Mouse (Mus musculus): Measurements from ENCODE around the gene Mvb12b. TPM values are rescaled to one million over a fixed set of nuclear protein-coding genes. Genes with fewer than 3 reads are reported as not detected.

The Mvb12b gene
- polyA plus RNA-seq (2015; fragmentation: Nextera tagmentation; extraction: Ambion mirVana) = 67.0 and 69.2 TPM in 2 replicates

GRCm38 (mm10) chr2:33887328-33888099, at the start of gene Mvb12b:
Gene Mvb12b, minus strand, starts transcription at chr2:33887946.
- H3K4me2 ChIP-seq = peak within 1 kb of the TSS; percentile 88
- peaks cover 42% of the 10 kb centered on the region for H3K4me1 ChIP-seq
- under 1% methylated on average over 65 of the region's 67 CpGs for WGBS
- H3K27ac ChIP-seq = peak within 1 kb of the TSS; percentile 99
- no peaks in the 10 kb centered on the region for H3K27me3 ChIP-seq (replicated peaks)
- no peaks in the 10 kb centered on the region for H3K36me3 ChIP-seq (replicated peaks)
- H3K4me3 ChIP-seq = peak within 1 kb of the TSS; percentile 84
- ATAC-seq (replicated peaks) = peak; percentile 75
- no peaks in the 10 kb centered on the region for H3K9me3 ChIP-seq
- H3K9ac ChIP-seq = peak within 1 kb of the TSS; percentile 98

- peak overlapping the region; percentile 56; the same call in 1 of the 2 replicates for H3K27ac ChIP-seq
- no peak overlapping the region for H3K4me3 ChIP-seq
- WGBS = 21% methylated on average over 9 of the region's 9 CpGs
- H3K4me2 ChIP-seq = no peak overlapping the region
- no peak for ATAC-seq (replicated peaks)
- no peaks in the 10 kb centered on the region for H3K36me3 ChIP-seq (replicated peaks)
- H3K27me3 ChIP-seq (replicated peaks) = no peaks in the 10 kb centered on the region
- peaks cover 9% of the 10 kb centered on the region; the same call in 1 of the 2 replicates for H3K4me1 ChIP-seq
- no peaks in the 10 kb centered on the region for H3K9me3 ChIP-seq
- no peak overlapping the region for H3K9ac ChIP-seq
Measured at GRCm38 (mm10) chr2:33935756-33936155, 48.0 kb upstream of the Mvb12b start.

GRCm38 (mm10) chr2:33933606-33934510, 46.1 kb upstream of the Mvb12b start:
- ATAC-seq (replicated peaks) = peak; percentile 62
- Histone ChIP-seq H3K9ac (no peak overlapping the region), H3K9me3 (no peaks in the 10 kb centered on the region), H3K27me3 (replicated peaks) (no peaks in the 10 kb centered on the region), H3K27ac (no peak overlapping the region), H3K4me3 (no peak overlapping the region), H3K4me2 (no peak overlapping the region), H3K4me1 (peaks cover 9% of the 10 kb centered on the region; the same call in 1 of the 2 replicates), H3K36me3 (replicated peaks) (no peaks in the 10 kb centered on the region)
- 59% methylated on average over 10 of the region's 10 CpGs for WGBS

DNA sequence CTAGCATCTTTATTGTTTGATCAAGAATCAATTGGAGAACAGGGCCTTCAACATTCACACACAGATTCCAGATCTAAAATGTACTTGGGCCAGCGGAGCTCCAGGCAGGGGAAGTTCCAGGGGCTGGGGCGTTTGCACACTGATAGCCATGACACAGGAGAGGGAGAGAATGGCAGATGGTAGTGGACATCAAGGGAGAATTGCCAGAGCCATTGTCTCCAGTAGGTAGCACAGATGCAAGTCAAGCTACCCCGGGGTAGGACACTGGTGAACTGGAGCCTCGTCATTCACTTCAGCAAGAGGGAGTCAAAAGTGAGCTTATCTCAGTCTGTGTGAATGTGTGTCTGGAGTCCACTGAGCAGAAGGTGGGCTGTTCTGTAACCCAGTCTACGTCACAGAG, 43.4 kb upstream of the Mvb12b start:
- Histone ChIP-seq H3K27me3 (replicated peaks) (no peaks in the 10 kb centered on the region), H3K27ac (no peak overlapping the region), H3K4me1 (peaks cover 9% of the 10 kb centered on the region; the same call in 1 of the 2 replicates), H3K9me3 (no peaks in the 10 kb centered on the region), H3K4me3 (no peak overlapping the region), H3K4me2 (no peak overlapping the region), H3K9ac (no peak overlapping the region), H3K36me3 (replicated peaks) (no peaks in the 10 kb centered on the region)
- ATAC-seq (replicated peaks) = no peak
- 74% methylated on average over 5 of the region's 5 CpGs for WGBS

GRCm38 (mm10) chr2:33925288-33925687, 37.5 kb upstream of the Mvb12b start:
- ATAC-seq (replicated peaks) = no peak
- H3K9me3 ChIP-seq = no peaks in the 10 kb centered on the region
- H3K4me1 ChIP-seq = peaks cover 4% of the 10 kb centered on the region; the same call in 1 of the 2 replicates
- H3K36me3 ChIP-seq (replicated peaks) = no peaks in the 10 kb centered on the region
- 79% methylated on average over 5 of the region's 5 CpGs for WGBS
- no peak overlapping the region for H3K9ac ChIP-seq
- no peak overlapping the region for H3K4me3 ChIP-seq
- H3K4me2 ChIP-seq = no peak overlapping the region
- H3K27me3 ChIP-seq (replicated peaks) = no peaks in the 10 kb centered on the region
- H3K27ac ChIP-seq = no peak overlapping the region

DNA sequence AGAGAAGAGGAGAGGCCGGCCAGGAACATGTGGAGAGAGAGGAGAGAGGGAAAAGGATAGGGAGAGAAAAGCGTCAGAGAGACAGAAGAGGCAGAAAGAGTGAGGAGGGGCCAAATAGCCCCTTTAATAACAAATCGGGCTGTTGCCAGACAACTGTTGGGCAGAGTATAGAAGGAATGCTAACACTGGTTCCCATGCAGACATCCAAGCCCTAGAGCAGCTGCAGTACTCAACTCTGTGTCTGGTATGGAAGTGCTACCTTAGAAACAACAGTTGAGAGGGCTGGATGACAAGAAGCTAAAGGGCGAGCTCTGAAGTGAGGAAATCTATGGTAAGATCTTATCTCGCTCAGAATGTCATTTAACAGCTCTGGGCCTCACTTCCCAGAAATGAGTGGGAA, 35.7 kb upstream of the Mvb12b start:
- no peak overlapping the region for H3K4me3 ChIP-seq
- no peak overlapping the region for H3K4me2 ChIP-seq
- ATAC-seq (replicated peaks) = no peak
- H3K27me3 ChIP-seq (replicated peaks) = no peaks in the 10 kb centered on the region
- H3K36me3 ChIP-seq (replicated peaks) = no peaks in the 10 kb centered on the region
- H3K4me1 ChIP-seq = peaks cover 10% of the 10 kb centered on the region
- 69% methylated on average over 5 of the region's 5 CpGs for WGBS
- no peak overlapping the region for H3K9ac ChIP-seq
- no peaks in the 10 kb centered on the region for H3K9me3 ChIP-seq
- H3K27ac ChIP-seq = no peak overlapping the region

GRCm38 (mm10) chr2:33922466-33922865, 34.7 kb upstream of the Mvb12b start:
- 81% methylated on average over 2 of the region's 2 CpGs for WGBS
- H3K4me1 ChIP-seq = peaks cover 10% of the 10 kb centered on the region
- H3K27me3 ChIP-seq (replicated peaks) = no peaks in the 10 kb centered on the region
- no peak overlapping the region for H3K27ac ChIP-seq
- no peak overlapping the region for H3K4me2 ChIP-seq
- H3K9ac ChIP-seq = no peak overlapping the region
- H3K36me3 ChIP-seq (replicated peaks) = no peaks in the 10 kb centered on the region
- H3K4me3 ChIP-seq = no peak overlapping the region
- ATAC-seq (replicated peaks) = no peak
- no peaks in the 10 kb centered on the region for H3K9me3 ChIP-seq

GRCm38 (mm10) chr2:33919934-33920615, 32.3 kb upstream of the Mvb12b start:
- Histone ChIP-seq H3K27ac (no peak overlapping the region), H3K36me3 (replicated peaks) (no peaks in the 10 kb centered on the region), H3K9ac (no peak overlapping the region), H3K9me3 (no peaks in the 10 kb centered on the region), H3K4me2 (peak overlapping the region; percentile 2; the same call in 1 of the 2 replicates), H3K4me3 (no peak overlapping the region), H3K4me1 (peaks cover 10% of the 10 kb centered on the region), H3K27me3 (replicated peaks) (no peaks in the 10 kb centered on the region)
- ATAC-seq (replicated peaks) = no peak
- 16% methylated on average over 22 of the region's 22 CpGs for WGBS

GRCm38 (mm10) chr2:33918824-33919223, 31.1 kb upstream of the Mvb12b start:
- H3K4me1 ChIP-seq = peaks cover 10% of the 10 kb centered on the region
- ATAC-seq (replicated peaks) = no peak
- no peak overlapping the region for H3K27ac ChIP-seq
- H3K36me3 ChIP-seq (replicated peaks) = no peaks in the 10 kb centered on the region
- H3K4me2 ChIP-seq = no peak overlapping the region
- H3K9me3 ChIP-seq = no peaks in the 10 kb centered on the region
- WGBS = 88% methylated on average over 3 of the region's 3 CpGs
- no peaks in the 10 kb centered on the region for H3K27me3 ChIP-seq (replicated peaks)
- no peak overlapping the region for H3K9ac ChIP-seq
- H3K4me3 ChIP-seq = no peak overlapping the region

DNA sequence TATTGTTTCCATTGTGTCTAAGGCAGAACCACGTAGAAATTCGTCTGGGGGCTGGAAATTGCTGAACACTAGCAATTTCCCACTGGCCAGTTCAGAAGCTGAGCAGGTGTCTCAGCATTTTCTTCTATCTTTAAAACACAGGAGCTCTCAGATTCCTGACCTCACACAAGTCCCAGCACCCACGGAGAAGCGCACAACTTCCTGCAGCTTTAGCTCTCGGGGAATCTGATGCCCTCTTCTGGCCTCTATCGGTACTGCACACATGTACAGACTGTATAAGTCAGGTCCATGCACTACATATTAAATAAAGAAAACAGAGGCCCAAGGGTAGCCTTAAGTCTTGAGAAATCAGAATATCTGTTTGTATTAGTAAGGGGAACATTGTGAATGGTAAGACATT, 30.6 kb upstream of the Mvb12b start:
- H3K9ac ChIP-seq = no peak overlapping the region
- H3K4me3 ChIP-seq = no peak overlapping the region
- 78% methylated on average over 6 of the region's 6 CpGs for WGBS
- H3K4me1 ChIP-seq = peaks cover 10% of the 10 kb centered on the region
- H3K4me2 ChIP-seq = no peak overlapping the region
- H3K27me3 ChIP-seq (replicated peaks) = no peaks in the 10 kb centered on the region
- no peak for ATAC-seq (replicated peaks)
- no peak overlapping the region for H3K27ac ChIP-seq
- H3K9me3 ChIP-seq = no peaks in the 10 kb centered on the region
- no peaks in the 10 kb centered on the region for H3K36me3 ChIP-seq (replicated peaks)

- Histone ChIP-seq H3K36me3 (replicated peaks) (no peaks in the 10 kb centered on the region), H3K4me2 (no peak overlapping the region), H3K4me3 (no peak overlapping the region), H3K27ac (no peak overlapping the region), H3K27me3 (replicated peaks) (no peaks in the 10 kb centered on the region), H3K9ac (no peak overlapping the region), H3K9me3 (no peaks in the 10 kb centered on the region), H3K4me1 (peaks cover 10% of the 10 kb centered on the region)
- ATAC-seq (replicated peaks) = no peak
- WGBS = 21% methylated on average over 11 of the region's 11 CpGs
Measured at GRCm38 (mm10) chr2:33916603-33917002, 28.9 kb upstream of the Mvb12b start.

- H3K4me2 ChIP-seq = no peak overlapping the region
- H3K27ac ChIP-seq = no peak overlapping the region
- H3K27me3 ChIP-seq (replicated peaks) = no peaks in the 10 kb centered on the region
- H3K4me1 ChIP-seq = peaks cover 3% of the 10 kb centered on the region
- no peaks in the 10 kb centered on the region for H3K9me3 ChIP-seq
- H3K9ac ChIP-seq = no peak overlapping the region
- WGBS = 81% methylated on average over 8 of the region's 8 CpGs
- no peak overlapping the region for H3K4me3 ChIP-seq
- ATAC-seq (replicated peaks) = no peak
- no peaks in the 10 kb centered on the region for H3K36me3 ChIP-seq (replicated peaks)
Measured at GRCm38 (mm10) chr2:33914998-33915397, 27.3 kb upstream of the Mvb12b start.

All from midbrain, embryonic 15.5 days (tissue).